Mouse (Mus musculus) kidney, postnatal 0 days (tissue): ENCODE data around the gene Cinp. TPM values are rescaled to one million over a fixed set of nuclear protein-coding genes. Genes with fewer than 3 reads are reported as not detected.
A peak's percentile ranks its signal among the peaks of the same experiment; 100 is the strongest.

Source experiments
- ATAC-seq: fragments of 200-750 bp; cut with Nextera tagmentation; replicated peaks from 2 replicates; pipeline ENCODE4 v1.8.0; 2017; ENCODE audit warnings: low read depth, moderate number of reproducible peaks, moderate TSS enrichment, moderate library complexity; ENCODE audit not compliant: low FRiP score
- DNase-seq: peaks from one replicate; pipeline ENCODE4 v3.0.0-alpha.2; 2016; ENCODE audit warnings: low spot score
- H3K27ac ChIP-seq: fragments of 300-500 bp; sonication (generic); 2 replicates; pipeline ENCODE4 v1.5.1; 2014; ENCODE audit warnings: mild to moderate bottlenecking
- H3K27me3 ChIP-seq: fragments of 300-500 bp; sonication (generic); 2 replicates; pipeline ENCODE4 v1.6.1; 2014; ENCODE audit warnings: low read length, mixed read lengths; ENCODE audit not compliant: insufficient read depth
- H3K36me3 ChIP-seq: fragments of 300-500 bp; sonication (generic); 2 replicates; pipeline ENCODE4 v1.6.1; 2014; ENCODE audit warnings: low read length, mixed read lengths; ENCODE audit not compliant: insufficient read depth
- H3K4me1 ChIP-seq: fragments of 300-500 bp; sonication (generic); replicated peaks from 2 replicates; pipeline ENCODE4 v1.6.1; 2014; ENCODE audit warnings: antibody characterized with exemption, low read length, mixed read lengths; ENCODE audit not compliant: insufficient read depth
- H3K4me2 ChIP-seq: fragments of 300-500 bp; sonication (generic); 2 replicates; pipeline ENCODE4 v1.6.1; 2014; ENCODE audit warnings: mild to moderate bottlenecking, low read length, moderate library complexity, mixed read lengths
- H3K4me3 ChIP-seq: fragments of 300-500 bp; sonication (generic); replicated peaks from 2 replicates; pipeline ENCODE4 v1.5.1; 2014; ENCODE audit warnings: low read depth, low read length
- H3K9ac ChIP-seq: fragments of 300-500 bp; sonication (generic); 2 replicates; pipeline ENCODE4 v1.6.1; 2014; ENCODE audit warnings: low read depth, low read length
- H3K9me3 ChIP-seq: fragments of 300-500 bp; sonication (generic); replicated peaks from 2 replicates; pipeline ENCODE4 v1.6.1; 2016; ENCODE audit warnings: low read length, inconsistent platforms, mixed read lengths
- CTCF ChIP-seq: IDR thresholded peaks from 2 replicates; pipeline ENCODE4 v1.5.1; 2016; ENCODE audit warnings: antibody characterized with exemption, low read depth, mild to moderate bottlenecking, moderate library complexity
- WGBS: fragments of 180-500 bp; shearing (Covaris S2); extraction: QIAGEN DNeasy Blood & Tissue Kit; methylation state at CpG from one replicate; pipeline ENCODE4 v1.1.7; 2014; 5-methylcytosine and 5-hydroxymethylcytosine counted together
- polyA plus RNA-seq: library from polyadenylated mRNA; unstranded; fragments of >200 nt; fragmentation: Nextera tagmentation; extraction: Ambion mirVana; gene quantifications from 2 replicates; pipeline ENCODE4 v1.2.1, GENCODE M21; 2015

The Cinp gene
- polyA plus RNA-seq, 1 experiment from 2014 or later = 59.2 TPM

DNA sequence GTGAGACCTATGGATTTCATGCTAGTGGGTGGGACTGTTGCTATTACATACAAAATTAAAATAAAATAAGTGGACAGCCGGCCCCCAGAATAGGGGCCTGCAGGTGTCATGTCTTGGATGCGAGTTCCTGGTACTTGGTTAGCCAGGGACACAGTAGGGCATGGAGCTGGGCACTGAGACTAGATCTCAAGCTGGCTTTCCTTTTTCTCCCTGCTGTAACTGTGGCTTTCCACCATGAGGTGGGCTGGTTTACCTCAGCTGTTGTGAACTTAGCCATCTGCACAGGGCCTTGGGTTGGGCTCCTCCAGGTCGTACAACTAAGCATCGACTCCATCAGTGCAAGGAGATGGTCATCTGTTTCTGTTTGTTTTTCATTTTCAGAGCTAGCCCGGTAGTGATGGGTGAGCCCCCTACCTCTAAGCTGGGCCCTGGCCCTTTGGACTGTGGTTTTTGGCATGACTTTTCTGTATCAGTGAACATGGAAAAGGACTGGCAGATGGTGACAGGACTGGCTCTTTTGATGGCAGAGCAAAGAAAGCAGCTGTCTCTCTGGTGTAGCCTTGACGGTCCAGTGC lies 42.7 kb downstream of the Cinp start:
- TF ChIP-seq CTCF = no peak
- ATAC-seq (no peak), DNase-seq (no peak)
- Histone ChIP-seq H3K27ac (peak overlapping the region; percentile 84; the same call in 1 of the 2 replicates), H3K9me3 (no peaks in the 10 kb centered on the region), H3K4me1 (peaks cover 16% of the 10 kb centered on the region), H3K27me3 (no peaks in the 10 kb centered on the region), H3K4me3 (peak overlapping the region; percentile 49), H3K36me3 (no peaks in the 10 kb centered on the region), H3K9ac (peak overlapping the region; percentile 60; the same call in 1 of the 2 replicates), H3K4me2 (peak overlapping the region; percentile 72)
- WGBS = 65% methylated on average over 6 of the region's 6 CpGs

DNA sequence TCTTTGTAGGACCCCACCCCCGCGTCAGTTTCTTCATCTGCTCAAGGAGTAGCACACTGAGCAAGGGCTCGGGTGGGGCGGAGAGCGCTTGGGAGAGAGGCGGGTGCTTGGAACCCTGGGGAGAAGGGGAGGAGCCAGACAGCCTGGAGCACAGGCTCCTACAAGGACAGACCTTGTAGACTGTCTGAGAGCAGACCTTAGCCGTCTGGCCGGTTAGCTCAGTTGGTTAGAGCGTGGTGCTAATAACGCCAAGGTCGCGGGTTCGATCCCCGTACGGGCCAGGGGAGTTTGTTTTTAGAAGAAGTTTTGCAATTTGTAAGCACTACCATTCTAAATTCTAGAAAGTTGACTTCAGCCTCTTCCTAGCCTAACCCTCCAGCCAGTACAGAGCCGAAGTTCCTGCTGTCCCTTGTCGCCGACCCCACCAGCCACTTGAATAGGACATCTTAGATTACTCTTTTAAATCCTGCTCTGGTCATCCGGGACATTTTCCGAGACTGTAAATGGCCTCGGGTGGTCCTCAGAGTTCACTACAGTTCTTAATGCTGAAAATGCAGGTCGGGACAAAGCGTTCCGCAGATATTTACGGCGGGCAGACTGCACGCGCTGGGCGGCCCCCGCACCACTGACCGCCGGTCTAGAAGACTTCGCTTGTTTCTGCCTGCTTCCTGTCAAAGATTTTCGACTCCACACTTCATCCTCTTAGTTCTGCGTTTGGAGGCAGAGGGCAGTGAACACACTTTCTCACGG lies 43.6 kb downstream of the Cinp start:
- no peak for TF ChIP-seq CTCF
- WGBS = under 1% methylated on average over 36 of the region's 36 CpGs

DNA sequence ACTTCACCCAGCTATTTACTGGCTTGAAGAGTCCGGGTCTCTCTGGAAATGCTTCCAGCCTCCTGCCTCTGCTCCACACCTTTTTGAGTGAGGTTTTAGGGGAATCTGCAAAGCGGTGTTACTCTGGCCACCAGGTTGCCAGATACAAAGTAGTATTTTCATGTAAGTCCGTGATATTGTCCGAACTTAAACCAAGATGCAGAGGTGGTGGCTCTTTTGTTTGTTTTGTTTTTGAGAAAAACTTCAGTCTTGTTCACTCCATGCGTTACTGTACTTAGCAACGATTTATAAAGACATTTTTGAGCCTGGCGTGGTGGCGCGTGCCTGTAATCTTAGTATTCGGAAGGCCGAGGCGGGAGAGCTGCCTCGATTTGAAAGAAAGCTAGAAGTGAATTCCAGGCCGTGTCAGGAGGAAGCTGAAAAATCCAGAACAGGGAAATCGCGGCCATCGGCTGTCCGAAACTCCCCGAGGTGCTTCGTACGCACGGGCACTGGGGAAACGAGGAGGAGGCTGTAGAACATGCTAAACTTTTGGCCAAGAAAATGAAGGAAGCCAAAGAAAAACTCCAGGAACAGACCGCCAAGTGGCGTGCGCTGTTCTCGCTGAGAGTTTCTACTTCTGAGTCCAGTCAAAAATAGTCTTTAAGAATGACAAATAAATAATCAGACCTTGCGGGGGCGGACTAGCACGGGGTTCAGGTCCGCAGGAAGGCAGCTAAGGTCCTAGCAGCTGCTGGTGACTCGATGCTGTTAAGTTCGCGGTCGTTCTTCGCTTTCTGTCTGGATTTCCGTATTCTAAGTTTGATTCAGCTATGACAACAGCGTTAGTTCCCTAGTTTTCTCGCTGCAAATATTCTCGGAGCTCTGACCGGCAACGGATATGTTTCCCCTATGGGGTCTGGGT lies 44.5 kb downstream of the Cinp start:
- H3K9me3 ChIP-seq = no peaks in the 10 kb centered on the region
- peak overlapping the region; percentile 84 for H3K27ac ChIP-seq
- H3K4me2 ChIP-seq = peak overlapping the region; percentile 72
- WGBS = under 1% methylated on average over 42 of the region's 42 CpGs
- no peaks in the 10 kb centered on the region for H3K27me3 ChIP-seq
- peak overlapping the region; percentile 50 for H3K9ac ChIP-seq
- H3K4me3 ChIP-seq = peak overlapping the region; percentile 49
- H3K4me1 ChIP-seq = peaks cover 8% of the 10 kb centered on the region
- peak; percentile 20 for TF ChIP-seq CTCF
- peak; percentile 76 for DNase-seq
- ATAC-seq = peak; percentile 17
- H3K36me3 ChIP-seq = no peaks in the 10 kb centered on the region

More for the DNA sequence above, 43.6 kb downstream of the Cinp start:
- H3K27ac ChIP-seq = peak overlapping the region; percentile 84
- H3K4me1 ChIP-seq = peaks cover 8% of the 10 kb centered on the region
- H3K27me3 ChIP-seq = no peaks in the 10 kb centered on the region
- H3K4me2 ChIP-seq = peak overlapping the region; percentile 72
- H3K9me3 ChIP-seq = no peaks in the 10 kb centered on the region
- H3K36me3 ChIP-seq = no peaks in the 10 kb centered on the region
- peak overlapping the region; percentile 60 for H3K9ac ChIP-seq
- DNase-seq (peak; percentile 97), ATAC-seq (peak; percentile 90)
- peak overlapping the region; percentile 49 for H3K4me3 ChIP-seq

DNA sequence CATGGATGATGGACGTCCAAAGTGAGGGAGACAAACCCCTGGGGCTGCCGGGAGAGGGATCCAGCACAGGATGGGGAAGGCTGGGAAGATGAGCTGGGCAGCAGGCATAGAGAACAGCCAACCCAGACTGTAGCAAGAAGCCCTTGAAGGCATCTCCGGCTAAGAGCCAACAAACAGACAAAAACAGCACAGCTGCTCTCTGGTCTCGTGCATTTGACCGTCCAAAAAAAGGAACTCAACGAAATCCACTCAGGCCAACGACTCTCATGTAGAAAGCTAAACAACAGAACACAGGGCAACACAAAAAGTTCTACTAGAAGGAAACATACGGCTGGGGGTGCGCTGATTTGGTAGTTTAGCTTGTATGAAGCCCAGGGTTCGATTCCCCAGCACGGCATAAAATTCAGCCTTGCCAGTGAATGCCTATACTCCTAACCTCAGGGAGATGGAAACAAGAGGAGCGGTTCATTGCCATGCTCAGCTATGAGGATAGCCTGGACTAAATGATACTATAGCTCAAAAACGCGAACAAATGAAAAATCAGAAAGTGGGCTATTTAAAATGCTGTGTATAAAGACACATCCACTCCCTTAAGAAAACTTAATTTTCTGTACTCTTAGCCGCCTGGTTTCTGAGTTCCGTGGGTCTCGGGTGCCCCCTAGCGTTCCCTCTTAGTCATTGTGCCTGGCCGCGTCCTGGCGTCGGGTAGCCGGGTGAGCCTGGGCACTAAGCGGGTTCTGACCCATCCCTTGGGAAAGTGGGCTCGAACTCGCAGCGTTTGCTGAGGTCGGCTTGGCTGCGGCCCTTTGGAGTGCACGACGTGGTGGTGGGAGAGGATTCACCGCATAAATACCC lies 45.5 kb downstream of the Cinp start:
- DNase-seq = peak; percentile 95
- H3K4me2 ChIP-seq = peak overlapping the region; percentile 72
- H3K4me3 ChIP-seq = peak overlapping the region; percentile 49
- no peaks in the 10 kb centered on the region for H3K9me3 ChIP-seq
- H3K36me3 ChIP-seq = no peaks in the 10 kb centered on the region
- peaks cover 8% of the 10 kb centered on the region for H3K4me1 ChIP-seq
- 20% methylated on average over 32 of the region's 32 CpGs for WGBS
- 0 out of 2 replicates have a peak overlapping the region, but pooled peaks have one; percentile 84 for H3K27ac ChIP-seq
- ATAC-seq = no peak
- H3K9ac ChIP-seq = peak overlapping the region; percentile 50; the same call in 1 of the 2 replicates
- TF ChIP-seq CTCF = peak; percentile 98
- H3K27me3 ChIP-seq = no peaks in the 10 kb centered on the region

DNA sequence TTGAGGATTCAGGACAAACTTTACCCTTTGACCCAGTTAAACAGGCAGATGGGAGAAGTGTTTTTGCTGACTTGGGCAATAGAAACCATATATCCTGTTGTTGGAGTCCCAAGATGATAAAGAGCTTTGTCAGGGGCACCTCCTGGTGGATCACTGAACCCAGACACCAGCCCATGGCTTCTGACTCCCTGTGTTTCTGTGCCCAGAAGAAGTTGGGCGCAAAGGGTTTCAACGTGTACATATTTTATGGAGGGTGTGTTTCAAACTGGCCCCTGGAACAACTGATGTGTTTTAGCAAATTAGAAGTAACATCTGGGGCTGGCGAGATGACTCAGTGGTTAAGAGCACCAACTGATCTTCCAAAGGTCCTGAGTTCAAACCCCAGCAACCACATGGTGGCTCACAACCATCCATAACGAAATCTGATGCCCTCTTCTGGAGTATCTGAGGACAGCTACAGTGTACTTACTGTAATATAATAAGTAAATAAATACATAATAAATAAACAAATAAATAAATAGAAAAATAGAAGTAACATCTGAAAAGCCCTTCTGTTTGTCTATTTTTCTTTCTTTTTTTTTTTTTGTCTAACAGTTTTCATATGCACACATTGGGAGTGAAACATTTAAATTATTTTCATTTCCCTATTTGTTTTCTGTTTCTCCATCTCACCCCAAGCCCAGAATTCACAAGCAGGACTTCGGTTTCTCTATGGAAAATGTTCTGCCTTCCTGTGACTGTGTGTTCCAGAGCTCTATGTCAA lies 47.0 kb downstream of the Cinp start:
- Histone ChIP-seq H3K27ac (no peak overlapping the region), H3K4me2 (no peak overlapping the region), H3K36me3 (no peaks in the 10 kb centered on the region), H3K9me3 (no peaks in the 10 kb centered on the region), H3K4me3 (no peak overlapping the region), H3K9ac (no peak overlapping the region), H3K27me3 (no peaks in the 10 kb centered on the region), H3K4me1 (peaks cover 8% of the 10 kb centered on the region)
- WGBS = 72% methylated on average over 5 of the region's 5 CpGs
- ATAC-seq (no peak), DNase-seq (no peak)
- no peak for TF ChIP-seq CTCF
